Mouse (Mus musculus) T-cell, adult 2 months (primary cell): ENCODE results near the gene Apol7e.
"Not testable (repeated sequence)": the region's sequence is repeated elsewhere in the genome, so short reads cannot be mapped to it uniquely, and the experiment has no call there.

Experiments
- DNase-seq: peaks from one replicate; pipeline ENCODE4 v3.0.0; 2022; ENCODE audit warnings: low spot score

Gene Apol7e

DNA sequence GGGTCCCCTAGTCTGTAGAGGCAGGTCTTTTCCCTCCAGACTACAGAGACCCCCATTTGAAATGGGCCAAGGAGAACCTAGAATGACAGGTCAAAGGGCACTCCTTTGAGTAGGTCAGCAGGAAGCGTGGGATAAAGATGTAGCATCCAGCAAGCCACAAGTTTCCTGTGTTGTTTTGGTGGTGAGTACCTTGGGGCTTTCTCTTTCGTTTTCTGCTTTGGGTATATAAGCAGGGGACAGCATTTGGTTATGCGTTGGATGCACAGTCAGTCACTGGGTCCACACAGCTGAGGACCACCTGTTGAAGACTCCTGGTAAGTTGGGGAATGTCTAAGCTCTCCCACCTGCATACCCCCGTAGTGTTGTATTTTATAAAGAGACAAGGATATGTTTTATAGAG lies at the start of gene Apol7e:
Gene Apol7e, plus strand, starts transcription at position 202 of the 400 bp plus-strand sequence.
- peak; percentile 54 for DNase-seq

- not testable (repeated sequence) for DNase-seq
These were observed 47.5 kb upstream of the Apol7e start for GRCm38 (mm10) chr15:77651143-77651542.

GRCm38 (mm10) chr15:77659773-77660172 lies 38.9 kb upstream of the Apol7e start:
- not testable (repeated sequence) for DNase-seq

DNA sequence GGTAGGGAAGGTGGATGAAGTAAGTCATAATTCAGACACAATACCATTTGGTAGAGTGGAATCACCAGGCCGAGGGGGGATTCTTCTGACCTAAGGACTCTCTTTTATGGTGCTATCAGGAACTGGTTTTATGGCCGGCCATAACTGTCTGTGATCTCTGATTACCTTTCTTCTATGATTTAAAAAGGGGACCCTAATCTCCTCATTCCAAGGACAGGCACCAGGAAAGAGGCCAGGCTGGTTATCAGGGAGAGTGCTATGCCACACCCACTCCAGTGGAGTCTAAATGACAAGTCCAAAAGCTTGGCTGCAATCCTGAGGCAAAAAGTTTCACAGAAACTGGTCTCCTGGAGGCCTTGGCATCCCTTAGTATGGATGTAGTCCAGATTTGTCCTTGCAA lies 36.8 kb upstream of the Apol7e start:
- not testable (repeated sequence) for DNase-seq

DNA sequence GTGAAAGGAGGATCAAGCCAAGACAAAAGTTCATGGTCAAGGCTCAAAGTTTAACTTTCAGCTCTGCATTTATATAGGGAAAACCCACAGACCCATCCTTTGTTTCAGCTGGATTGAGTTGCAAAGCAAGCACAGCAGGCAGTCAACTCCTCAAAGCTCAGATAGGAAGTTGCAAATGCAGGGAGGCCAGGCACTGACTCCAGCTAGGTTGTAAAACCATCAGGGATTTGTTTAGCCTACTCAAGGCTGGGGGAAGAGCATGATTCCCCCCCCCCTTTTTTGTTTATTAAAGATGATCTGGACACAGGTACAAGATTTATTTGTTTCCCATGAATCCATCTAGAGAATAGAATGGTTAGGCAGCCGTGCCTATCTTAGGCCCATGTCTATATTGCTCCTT lies 24.6 kb upstream of the Apol7e start:
- not testable (repeated sequence) for DNase-seq

DNA sequence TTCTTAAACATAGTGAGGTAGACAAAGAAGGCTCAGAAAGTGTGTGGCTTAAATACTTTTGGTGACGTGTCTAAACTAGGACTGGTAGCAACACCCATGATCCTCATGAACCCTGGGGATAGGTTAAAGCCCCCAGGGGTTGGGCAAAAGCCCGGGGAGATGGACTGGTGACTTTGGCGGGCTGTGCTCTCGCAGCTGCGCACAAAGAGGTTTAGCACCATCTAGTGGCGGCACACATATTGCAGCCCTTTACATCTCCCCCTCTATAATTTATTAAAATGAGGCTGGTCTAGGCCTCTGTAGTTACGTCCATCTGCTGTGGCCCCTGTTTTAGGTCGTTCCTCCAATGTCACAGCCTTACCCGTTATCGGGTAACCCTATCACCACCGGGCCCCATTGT lies 14.7 kb upstream of the Apol7e start:
- DNase-seq: peak; percentile 29

- DNase-seq: not testable (repeated sequence)
These were observed 6.9 kb upstream of the Apol7e start for GRCm38 (mm10) chr15:77691532-77692311.

- DNase-seq: peak; percentile 69
These were observed 3.9 kb upstream of the Apol7e start for GRCm38 (mm10) chr15:77694687-77695295.

DNA sequence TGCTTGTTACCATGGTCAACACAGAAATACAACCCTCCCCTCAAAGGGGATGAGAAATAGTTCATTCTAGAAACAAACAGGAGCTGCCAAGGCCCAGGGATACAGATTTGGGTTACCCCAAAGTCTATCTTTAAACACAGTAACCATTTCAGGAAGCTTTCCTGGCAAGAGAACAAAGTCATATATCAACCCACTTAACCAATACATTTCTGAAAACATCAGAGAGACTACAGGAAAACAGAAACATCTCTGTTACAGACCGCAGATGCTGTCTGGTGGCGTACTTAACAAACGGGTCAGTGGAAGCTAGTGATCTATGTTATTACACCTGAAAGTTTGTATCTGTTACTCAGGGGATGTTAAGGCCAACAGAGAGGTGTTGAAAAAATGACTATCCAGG lies 6.6 kb downstream of the Apol7e start:
- peak; percentile 45 for DNase-seq

DNA sequence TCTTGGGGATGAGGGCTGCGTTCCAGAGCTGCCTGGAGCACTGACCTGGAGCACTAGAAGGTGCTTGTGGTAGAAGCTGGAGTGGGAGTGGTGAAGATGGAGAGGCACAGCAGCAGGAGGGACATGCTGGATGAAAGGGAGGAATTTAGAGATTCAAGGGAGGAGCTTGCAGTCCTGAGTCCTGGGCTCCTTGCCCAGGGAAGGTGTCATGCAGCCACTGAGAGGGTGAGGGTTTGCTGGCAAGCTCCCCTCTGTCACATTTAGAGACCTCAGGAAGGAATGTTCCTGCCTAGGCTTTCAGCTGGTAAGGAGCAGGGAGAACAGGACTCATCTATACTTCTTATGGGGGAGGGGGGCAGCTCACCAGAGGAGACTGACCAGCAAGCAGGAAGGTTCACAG lies 10.3 kb downstream of the Apol7e start:
- DNase-seq: not testable (repeated sequence)

- DNase-seq: not testable (repeated sequence)
These were observed 19.6 kb downstream of the Apol7e start for GRCm38 (mm10) chr15:77718240-77718639.

- DNase-seq: not testable (repeated sequence)
These were observed 22.9 kb downstream of the Apol7e start for GRCm38 (mm10) chr15:77721509-77721908.

DNA sequence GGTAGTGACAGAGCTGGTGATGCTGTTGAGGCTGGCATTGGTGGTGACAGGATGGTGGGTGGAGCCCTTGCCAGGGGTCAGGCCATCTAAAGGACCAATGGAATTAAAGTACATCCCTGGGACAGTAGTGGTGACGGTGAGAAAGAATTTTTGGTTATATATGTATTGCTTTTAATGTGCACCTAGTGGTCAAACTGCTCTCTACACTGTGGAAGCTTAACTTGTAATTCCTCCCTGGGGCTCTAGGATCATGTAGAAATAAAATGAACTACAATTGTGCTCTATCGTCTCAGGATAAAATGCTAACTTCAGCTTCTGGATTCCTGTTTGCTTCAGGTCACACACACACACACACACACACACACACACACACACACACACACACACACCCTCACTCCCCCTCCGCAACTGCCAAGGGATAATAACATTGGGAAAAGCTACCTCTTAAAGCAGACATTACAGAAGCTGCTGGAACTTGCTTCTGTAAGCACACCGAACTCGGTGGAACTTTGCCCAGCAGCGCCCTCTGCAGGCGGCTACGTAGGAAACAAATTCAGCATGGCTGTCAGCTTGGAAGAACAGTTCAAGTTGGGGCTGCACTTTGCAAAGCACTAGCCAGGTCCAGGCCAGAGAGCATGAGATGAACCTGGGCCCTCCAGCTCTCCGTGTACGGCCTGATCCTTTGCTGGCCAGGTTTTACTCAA lies 25.7 kb downstream of the Apol7e start:
- DNase-seq: not testable (repeated sequence)

DNA sequence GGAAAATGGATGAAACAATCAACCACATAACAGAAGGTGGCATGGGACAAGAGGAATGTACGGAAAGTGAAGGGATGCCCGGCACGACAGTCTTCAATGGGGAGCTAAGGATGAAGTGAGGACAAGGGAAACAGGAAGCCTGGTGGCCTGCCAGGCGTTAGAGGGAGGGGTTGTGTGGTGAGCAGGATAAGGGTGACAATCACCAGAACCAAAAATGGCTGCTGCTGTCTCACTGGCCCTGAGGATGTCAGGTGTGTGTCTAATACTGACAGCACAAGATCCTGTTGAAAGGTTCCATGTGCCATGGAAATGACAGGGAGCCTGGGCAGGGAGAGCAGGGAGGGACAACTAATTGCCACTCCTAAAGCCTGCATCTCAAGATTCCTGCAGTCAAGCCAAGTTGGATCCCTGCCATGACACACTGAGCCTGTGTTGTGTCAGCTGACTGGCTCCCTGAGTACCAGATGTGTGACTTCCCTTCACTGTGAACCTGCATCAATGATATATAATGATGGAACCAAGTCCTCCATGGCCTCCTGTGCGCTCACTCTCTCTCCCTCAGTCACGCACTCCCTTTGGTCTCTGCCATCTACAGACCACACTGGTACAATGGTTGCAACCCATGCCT lies 26.9 kb downstream of the Apol7e start:
- DNase-seq: not testable (repeated sequence)

DNA sequence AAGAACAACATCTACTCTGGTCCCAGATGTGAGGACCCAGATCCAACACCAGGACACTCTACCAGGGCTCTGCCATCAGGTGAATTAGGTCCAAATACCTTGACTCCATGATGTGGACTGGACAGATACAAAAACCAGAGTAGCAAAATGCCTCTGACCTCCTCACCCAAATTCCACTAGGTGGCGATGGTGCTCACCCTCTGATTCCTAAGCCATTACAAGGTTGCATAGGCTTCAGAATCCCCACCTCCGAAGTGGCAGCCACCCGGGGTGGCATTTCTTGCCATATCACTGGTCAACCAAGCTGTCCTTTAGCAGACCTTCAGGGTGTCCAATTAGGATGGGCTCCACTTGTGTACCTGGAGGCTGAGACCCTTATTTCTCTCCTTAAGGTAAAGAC lies 28.5 kb downstream of the Apol7e start:
- DNase-seq: not testable (repeated sequence)

GRCm38 (mm10) chr15:77727745-77728144 lies 29.1 kb downstream of the Apol7e start:
- not testable (repeated sequence) for DNase-seq

- DNase-seq: not testable (repeated sequence)
These were observed 30.1 kb downstream of the Apol7e start, which contains the start of gene Apol9b for GRCm38 (mm10) chr15:77728739-77729138. Gene Apol9b, plus strand, starts transcription at chr15:77729039.

DNA sequence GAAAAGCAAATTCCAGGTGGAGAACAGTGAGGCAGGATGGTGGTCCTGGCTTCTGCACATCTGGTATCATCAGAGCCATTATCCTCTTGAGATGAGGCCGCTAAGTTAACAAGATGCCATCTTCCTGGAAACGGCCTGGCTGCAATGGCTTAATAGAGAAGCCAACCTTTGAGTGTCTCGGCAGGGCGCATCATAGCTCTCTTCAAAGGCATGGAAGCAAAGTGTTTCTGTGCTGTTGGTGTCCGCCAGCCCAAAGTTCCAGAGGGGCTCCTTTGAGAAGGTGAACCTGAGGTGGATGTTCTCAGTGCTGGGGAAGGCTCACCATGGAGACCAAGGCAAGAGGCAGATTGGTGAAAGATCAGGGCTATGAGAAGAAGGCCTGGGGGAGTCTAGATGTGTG lies 32.9 kb downstream of the Apol7e start:
- no peak for DNase-seq

- not testable (repeated sequence) for DNase-seq
These were observed 34.2 kb downstream of the Apol7e start for GRCm38 (mm10) chr15:77732851-77733250.

GRCm38 (mm10) chr15:77733380-77733779 lies 34.7 kb downstream of the Apol7e start:
- DNase-seq: peak; percentile 88

- DNase-seq: not testable (repeated sequence)
These were observed 35.2 kb downstream of the Apol7e start for GRCm38 (mm10) chr15:77733903-77734302.
